Mouse (Mus musculus): ENCODE results near the gene Cdc5l. TPM values are rescaled to one million over a fixed set of nuclear protein-coding genes. Genes with fewer than 3 reads are reported as not detected.
"Not testable (repeated sequence)": the region's sequence is repeated elsewhere in the genome, so short reads cannot be mapped to it uniquely, and the experiment has no call there.

Gene Cdc5l
- 104 to 149 TPM (median 135 TPM) in 3 replicates for total RNA-seq (2017)

DNA sequence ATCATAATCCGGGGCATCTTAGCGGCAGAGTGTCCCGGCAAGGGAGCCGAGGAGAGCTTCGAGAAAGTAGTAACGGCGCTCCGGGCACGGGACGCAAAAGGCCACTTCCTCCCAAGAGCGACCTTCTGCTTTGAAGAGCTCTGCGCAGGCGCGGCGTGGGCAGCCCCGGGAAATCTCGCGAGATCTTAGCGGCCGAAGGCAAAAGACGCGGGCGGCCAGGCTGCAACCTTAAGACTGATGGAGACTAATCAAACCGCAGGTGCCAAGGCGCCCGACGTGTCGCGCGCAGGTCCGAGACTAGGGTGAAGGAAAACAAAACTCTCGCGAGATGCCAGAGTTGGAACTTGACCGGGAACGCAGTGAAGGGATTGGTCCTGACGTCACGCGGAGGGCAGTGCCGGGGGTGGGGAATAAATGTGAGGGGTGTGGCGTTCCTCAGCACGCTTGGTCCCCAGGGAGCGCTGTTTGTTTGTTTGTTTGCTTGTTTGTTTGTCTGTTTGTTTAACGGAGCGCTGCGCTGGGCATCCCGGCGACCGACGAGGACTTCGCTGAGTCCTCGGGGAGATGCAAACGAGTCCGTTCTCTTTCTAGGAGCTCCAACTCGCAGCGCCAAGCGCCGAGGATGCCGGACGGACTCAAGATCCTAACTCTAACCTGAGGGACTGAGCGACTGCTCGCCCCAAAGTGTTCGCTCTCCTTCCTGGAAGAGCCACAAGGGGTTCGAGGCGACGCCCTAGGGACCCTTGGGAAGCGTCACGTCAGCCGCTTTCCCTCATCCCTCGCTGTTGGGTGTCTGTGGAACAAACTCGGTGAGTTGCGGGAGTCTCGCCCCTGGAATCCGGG lies at the start of gene Cdc5l:
Gene Cdc5l (minus strand): TSS at position 319 of the 843 bp plus-strand sequence.
- peak; percentile 93 for ATAC-seq (replicated peaks; ENCODE audit: insufficient number of reproducible peaks, low FRiP score, low TSS enrichment, poor library complexity, severe bottlenecking)

DNA sequence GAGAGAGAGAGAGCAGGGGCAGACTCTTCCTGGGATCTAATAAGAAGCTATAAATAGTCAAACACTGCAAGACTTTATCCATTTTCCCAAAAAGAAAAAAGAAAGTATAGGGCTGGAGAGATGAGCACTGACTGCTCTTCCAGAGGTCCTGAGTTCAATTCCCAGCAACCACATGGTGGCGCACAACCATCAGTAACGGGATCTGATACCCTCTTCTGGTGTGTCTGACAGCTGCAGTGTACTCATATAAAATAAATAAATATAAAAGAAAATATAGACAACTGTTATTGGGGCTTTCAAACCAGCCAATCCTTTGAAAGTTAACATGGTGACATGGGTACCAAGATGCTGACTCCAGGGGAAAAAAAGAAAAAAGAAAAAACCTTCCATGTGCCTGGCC lies 46.9 kb upstream of the Cdc5l start:
- no peak for ATAC-seq (replicated peaks; ENCODE audit: insufficient number of reproducible peaks, low FRiP score, low TSS enrichment, poor library complexity, severe bottlenecking)

DNA sequence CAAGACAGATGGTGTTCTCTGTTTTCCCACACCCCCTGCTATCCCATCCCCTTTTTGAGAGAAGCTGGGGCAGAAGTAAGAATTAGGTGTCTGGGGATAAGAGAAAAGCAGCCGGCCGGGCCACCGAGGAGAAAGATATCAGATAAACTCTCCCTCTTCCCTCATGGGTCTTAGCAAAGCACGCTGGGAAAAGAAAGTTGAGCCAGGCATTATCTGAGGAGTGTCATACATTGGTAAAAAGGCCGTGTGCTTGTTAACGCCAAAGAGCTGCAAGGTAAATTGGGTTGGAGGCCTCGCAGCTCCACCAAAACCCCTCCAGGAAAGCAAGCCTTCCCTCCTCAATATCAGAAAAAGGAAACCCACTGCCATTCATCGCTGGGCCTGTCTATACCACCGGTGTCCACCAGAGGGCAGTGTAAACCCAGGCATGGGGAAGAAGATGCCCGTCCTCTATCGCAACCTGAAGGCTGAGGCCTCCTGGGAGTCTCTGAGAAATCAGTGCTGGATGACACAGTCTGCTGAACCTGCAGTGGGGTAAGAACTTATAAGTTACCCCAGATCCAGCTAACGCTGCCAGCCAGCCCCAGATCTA lies 44.8 kb upstream of the Cdc5l start:
- peak; percentile 81 for ATAC-seq (replicated peaks; ENCODE audit: insufficient number of reproducible peaks, low FRiP score, low TSS enrichment, poor library complexity, severe bottlenecking)

DNA sequence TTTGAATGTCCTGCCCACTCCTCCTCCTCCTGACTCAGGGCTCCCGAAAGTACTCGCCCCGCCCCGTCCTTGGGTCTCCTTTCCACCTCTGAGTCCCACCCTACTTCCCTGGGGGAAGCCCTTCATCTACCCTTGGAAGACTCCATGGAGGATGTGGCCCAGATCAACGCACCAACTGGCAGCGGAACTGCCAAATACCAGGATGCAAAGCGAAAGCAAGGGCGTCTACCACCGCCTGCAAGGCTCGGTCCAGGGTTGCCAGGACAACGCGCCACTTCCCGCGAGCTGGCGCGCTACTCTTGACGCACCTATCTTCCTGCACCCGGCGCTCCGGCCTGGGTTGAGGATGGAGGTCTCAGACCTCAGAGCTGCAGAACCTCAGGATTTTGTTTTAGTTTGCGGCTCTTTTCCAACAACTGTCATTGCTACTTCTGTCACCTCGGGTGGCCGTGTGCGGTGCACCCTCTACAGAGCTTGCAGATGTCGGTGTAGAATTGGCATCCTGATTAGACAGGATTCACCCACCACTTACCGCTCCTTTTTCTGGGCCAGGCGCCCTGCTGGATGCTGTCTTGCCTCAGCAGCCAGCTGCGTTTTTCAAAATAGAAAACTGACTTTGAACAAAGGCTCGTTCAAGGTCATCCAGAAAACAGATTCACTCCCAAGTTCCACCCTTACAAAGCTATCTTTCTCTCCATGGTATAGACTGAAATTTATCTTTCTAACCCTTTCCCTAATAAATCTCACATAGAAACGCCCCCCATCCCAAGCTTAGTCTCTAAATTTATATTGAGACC lies 41.3 kb upstream of the Cdc5l start, which contains the start of gene Spats1:
Gene Spats1 (minus strand): TSS at position 747 of the 797 bp plus-strand sequence.
- 0 out of 2 replicates have a peak, but pooled peaks have one; percentile 41 for ATAC-seq (replicated peaks; ENCODE audit: insufficient number of reproducible peaks, low FRiP score, low TSS enrichment, poor library complexity, severe bottlenecking)

DNA sequence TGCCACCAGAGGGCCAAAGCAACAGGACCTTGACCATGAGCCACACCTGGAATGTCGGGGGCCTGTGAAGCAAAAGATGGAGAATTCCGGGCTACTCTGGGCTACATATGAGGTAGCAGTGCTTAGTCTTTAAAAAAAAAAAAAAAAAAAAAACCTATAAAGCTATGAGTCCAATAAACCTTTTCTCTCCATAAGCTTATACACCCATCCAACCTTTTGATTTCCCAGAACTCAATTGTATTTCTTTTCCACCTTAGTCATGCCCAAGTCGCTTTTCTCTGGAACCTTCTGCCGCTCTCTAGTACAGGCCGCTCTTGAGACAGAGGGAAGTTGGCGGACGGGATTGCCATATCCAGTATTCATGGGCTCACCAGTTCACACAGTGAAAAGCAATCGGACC lies 40.6 kb upstream of the Cdc5l start:
- no peak for ATAC-seq (replicated peaks; ENCODE audit: insufficient number of reproducible peaks, low FRiP score, low TSS enrichment, poor library complexity, severe bottlenecking)

DNA sequence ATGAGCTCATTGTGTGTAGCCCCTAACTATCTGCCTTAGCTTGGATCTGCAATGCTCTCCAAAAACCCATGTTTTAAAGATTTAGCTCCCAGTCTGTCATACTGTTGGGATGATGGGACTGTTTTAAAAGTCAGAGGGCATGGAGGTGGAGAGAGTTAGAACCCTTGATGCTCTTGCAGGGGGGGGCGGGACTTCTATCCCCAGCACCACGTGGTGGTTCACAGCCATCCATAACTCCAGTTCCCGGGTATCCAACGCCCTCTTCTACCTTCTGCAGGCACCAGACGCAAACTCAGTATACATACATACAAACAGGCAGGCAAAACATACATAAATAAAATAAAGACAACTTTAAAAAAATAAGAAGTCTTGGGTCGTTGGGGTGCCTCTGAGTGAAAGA lies 40.1 kb upstream of the Cdc5l start:
- ATAC-seq (replicated peaks; ENCODE audit: insufficient number of reproducible peaks, low FRiP score, low TSS enrichment, poor library complexity, severe bottlenecking): no peak

DNA sequence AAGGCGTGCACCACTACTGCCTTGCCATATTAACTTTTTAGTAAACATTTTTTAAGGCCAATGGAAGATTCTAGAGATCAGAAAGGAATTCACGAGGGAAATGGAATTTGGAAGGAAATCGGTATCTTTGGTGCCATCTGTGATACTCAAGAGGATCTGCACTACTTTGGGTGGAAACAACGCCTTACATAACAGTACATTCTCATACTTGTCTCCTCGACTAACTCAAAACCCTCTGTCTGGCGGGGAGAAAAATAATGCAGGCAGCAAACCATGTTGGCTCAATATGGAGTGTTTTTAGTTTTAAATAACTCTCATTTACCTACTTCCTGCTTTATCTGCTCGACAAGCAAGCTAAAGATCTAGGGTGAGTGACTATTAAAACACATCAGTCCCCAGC lies 37.2 kb upstream of the Cdc5l start:
- no peak for ATAC-seq (replicated peaks; ENCODE audit: insufficient number of reproducible peaks, low FRiP score, low TSS enrichment, poor library complexity, severe bottlenecking)

DNA sequence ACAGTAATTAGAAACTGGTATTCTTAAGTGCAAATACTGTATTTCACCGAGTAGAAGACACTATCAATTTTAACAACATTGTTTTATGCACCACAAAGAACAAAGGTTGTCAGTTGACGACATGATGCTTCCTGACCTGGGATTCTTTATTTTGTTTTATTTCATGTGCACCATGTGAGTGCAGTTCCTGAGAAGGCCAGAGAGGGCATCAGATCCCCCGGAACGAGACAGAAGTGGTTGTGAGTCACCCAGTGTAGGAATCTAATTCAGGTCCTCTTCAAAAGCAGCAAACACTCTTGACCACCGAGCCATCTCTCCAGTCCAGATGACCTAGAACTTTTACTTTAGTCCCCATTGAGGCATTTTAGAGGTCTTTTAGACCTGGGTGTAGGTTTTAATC lies 34.8 kb upstream of the Cdc5l start:
- ATAC-seq (replicated peaks; ENCODE audit: insufficient number of reproducible peaks, low FRiP score, low TSS enrichment, poor library complexity, severe bottlenecking): no peak

DNA sequence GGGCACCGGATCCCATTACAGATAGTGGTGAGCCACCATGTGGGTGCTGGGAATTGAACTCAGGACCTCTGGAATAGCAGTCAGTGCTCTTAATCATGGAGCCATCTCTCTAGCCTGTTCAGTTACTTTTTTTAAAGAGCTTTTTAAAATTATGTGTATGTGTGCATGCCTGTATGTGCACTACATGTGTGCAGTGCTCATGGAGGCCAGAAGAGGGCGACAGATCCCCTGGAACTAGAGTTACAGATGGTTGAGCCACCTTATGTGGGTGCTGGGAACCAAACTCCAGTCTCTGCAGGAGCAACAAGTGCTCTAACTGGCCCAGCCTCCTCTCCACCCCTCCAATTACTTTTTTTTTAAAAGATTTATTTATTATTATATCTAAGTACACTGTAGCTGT lies 33.2 kb upstream of the Cdc5l start:
- ATAC-seq (replicated peaks; ENCODE audit: insufficient number of reproducible peaks, low FRiP score, low TSS enrichment, poor library complexity, severe bottlenecking): no peak

DNA sequence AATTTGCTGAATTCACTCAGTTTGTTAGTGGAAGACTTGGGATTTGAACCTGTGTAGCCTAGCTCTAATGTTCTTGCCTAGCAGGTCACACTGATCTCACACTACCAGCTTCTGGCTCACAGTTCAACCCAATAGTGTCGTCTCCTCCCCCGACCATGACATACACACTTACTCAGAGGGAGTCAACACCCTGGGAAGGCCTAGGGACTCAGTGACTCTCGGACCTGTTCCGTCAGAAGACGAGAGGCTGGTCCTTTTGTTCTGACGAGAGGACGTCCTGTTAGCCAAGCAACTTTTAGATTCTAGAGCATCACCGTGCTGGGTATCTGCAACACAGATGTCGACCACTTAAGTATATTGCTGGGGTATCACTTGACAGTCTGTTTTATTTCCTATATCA lies 30.7 kb upstream of the Cdc5l start:
- ATAC-seq (replicated peaks; ENCODE audit: insufficient number of reproducible peaks, low FRiP score, low TSS enrichment, poor library complexity, severe bottlenecking): no peak

DNA sequence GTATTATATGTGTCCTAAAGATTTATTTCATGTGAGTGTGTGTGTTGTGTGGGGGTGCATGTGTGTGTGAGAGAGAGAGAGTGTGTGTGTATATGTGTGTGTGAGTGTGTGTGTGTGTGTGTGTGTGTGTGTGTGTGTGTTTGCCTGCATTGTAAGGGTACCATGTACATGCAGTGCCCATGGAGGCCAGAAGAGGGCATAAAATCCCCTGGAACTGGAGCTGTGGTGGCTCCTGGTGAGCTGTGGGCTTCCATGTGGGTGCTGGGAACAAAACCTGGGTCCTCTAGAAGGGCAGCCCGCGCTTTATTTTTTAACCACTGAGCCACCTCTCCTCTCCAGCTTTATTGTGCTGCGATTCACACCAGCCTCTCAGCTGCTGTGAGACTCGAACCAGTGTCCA lies 29.0 kb upstream of the Cdc5l start:
- no peak for ATAC-seq (replicated peaks; ENCODE audit: insufficient number of reproducible peaks, low FRiP score, low TSS enrichment, poor library complexity, severe bottlenecking)

DNA sequence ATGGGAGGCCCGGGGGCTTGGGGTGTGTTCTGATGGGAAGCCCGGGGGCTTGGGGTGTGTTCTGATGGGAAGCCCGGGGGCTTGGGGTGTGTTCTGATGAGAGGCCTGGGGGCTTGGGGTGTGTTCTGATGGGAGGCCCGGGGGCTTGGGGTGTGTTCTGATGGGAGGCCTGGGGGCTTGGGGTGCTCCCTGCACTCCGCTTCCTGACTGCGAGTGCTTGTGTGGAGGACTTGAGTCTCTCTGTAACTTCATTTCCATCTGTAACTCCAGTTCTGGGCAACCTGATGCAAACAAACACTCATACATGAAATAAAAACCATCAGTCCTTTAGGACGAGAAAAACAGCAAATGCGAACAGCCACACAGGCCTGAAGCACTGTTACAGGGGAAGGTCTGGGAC lies 25.5 kb upstream of the Cdc5l start:
- ATAC-seq (replicated peaks; ENCODE audit: insufficient number of reproducible peaks, low FRiP score, low TSS enrichment, poor library complexity, severe bottlenecking): no peak

DNA sequence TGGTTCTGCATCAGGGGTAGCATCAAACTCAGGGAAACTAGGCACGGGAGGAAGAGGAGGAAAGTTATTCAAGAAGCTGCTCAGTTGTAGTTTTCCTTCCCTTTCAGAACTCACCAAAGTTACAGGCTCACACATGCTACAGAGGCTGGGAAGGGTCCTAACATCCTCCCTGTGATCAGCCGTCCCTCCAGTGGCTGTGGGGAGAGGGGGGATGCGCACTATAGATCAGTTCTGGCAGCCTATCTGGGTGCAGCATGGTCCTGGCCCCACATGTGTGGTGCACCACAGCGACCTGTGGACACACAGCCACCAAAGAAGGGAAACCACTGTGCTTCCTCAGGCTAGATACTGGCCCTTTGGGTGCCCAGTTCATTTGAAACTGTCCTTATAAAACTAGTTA lies 25.0 kb upstream of the Cdc5l start:
- ATAC-seq (replicated peaks; ENCODE audit: insufficient number of reproducible peaks, low FRiP score, low TSS enrichment, poor library complexity, severe bottlenecking): no peak

DNA sequence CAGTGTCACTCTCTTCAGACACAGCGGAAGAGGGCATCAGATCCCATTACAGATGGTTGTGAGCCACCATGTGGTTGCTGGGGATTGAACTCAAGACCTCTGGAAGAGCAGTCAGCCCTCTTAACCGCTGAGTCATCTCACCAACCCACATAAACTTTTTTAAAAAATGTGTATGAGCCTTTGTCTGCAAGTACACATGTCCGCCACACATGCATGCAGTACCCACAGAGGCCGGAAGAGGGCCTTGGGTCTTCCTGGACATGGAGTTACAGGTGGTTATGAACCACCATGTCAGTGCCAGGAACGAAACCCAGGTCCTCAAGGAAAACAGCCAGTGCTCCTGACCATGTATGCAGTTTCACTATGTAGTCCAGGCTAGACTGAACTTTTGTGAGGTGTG lies 23.9 kb upstream of the Cdc5l start:
- no peak for ATAC-seq (replicated peaks; ENCODE audit: insufficient number of reproducible peaks, low FRiP score, low TSS enrichment, poor library complexity, severe bottlenecking)

DNA sequence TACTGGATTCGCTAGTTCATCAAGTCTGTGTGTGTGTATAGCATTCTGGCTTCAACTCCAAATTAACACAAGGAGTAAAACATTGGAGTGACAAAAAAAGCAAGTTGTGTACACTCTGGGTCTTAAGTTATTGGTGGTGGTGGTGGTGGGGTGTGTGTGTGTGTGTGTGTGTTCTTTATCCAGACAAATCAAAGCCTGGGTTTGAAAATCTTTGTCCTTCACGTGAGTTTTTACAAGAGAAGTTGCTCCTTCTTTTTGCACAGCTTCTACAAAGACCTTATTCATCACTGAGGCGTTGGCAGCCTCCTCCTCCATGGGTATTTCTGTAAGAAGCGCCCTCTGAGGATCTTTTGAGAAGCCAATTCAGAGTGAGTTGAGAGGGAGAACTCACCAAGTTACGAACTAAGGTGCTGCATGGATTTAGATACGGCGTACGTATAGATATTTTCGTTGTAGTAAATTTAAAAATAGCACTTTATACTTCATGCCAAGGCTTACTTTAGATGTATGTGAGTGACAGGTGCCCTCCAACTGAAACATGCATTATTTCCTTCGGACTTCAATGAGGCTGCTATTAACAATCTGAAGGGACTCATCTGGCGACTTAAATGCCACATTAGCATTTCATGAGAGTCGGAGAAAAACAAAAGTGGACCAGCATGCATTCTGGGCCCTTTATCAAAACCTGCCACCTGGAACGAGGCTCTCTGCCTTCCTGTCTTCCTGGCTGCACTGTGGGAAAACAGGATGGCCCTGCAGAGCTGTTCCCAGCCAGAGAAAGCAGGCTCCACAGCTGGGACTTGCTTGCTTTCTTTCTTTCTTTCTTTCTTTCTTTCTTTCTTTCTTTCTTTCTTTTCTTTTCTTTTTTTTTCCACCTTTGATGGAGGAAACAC lies 23.0 kb upstream of the Cdc5l start:
- ATAC-seq (replicated peaks; ENCODE audit: insufficient number of reproducible peaks, low FRiP score, low TSS enrichment, poor library complexity, severe bottlenecking): no peak

DNA sequence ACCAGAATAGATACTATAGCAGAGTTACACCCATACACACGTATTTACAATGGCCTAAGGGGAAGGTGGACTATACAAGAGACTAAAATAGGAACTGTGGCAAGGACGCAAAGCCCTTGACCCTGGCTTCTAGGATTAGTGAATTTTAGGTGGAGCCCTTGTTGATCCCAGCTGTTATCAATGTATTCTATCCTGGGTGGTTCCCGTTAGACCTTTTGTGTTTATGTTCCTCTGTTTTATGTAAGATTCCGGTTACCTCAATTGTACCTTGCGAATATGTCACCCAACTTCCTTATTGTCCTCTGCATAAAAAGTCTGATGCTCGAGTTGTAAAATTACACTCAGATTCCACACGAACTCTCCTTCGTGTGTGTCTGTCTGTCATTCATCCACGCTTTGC lies 22.2 kb upstream of the Cdc5l start:
- ATAC-seq (replicated peaks; ENCODE audit: insufficient number of reproducible peaks, low FRiP score, low TSS enrichment, poor library complexity, severe bottlenecking): not testable (repeated sequence)

DNA sequence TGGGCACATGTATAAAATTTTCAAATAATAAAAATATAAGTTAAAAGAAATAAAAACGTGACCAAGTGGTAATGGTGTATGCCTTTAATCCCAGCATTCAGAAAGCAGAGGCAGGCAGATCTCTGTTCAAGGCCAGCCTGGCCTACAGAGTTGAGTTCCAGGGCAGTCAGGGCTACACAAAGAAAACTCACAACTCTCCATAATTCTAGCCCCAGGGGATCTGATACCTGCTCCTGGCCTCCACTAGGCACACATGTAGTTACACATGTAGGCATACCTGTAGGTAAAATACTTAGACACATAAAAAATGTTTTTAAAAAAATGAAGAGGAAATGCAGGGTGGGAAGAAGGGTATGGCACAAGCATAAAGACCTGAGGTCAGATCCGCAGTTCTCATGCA lies 21.3 kb upstream of the Cdc5l start:
- ATAC-seq (replicated peaks; ENCODE audit: insufficient number of reproducible peaks, low FRiP score, low TSS enrichment, poor library complexity, severe bottlenecking): no peak

DNA sequence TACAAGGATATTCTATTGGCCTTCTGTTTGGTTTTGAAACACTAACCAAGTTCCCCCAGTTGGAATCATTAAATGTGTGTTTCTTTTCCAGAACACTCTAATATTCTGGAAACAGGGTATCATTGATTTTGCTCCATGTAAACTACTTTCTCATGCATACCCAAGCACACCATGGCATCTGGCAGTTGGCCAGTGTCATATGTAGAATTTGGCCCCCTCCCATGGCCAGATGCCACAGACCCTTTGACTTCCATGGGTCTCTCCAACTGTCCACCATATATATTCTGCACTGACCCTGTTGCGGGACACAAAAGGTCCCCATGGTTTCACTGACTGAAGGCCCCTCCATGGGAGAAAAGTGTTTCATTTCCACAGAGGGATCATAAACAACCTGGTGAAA lies 18.7 kb upstream of the Cdc5l start:
- no peak for ATAC-seq (replicated peaks; ENCODE audit: insufficient number of reproducible peaks, low FRiP score, low TSS enrichment, poor library complexity, severe bottlenecking)

DNA sequence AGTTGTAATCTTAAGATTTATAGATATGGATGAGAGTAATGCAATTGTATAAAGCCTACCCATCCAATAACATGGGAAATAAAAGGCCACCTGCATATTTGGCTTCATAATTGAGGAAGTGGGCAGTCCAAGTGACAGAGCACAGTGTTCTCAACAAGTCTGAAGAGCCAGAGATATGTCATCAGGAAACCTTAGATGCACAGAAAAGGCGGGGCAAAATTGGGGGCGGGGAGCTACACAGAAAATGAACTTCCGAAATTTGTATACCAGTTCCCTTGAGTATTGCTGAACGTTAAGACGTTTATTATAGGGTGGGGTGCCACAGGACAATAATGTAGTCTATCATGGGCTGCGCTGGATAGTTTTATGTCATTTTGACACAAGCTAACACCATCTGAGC lies 16.6 kb upstream of the Cdc5l start:
- ATAC-seq (replicated peaks; ENCODE audit: insufficient number of reproducible peaks, low FRiP score, low TSS enrichment, poor library complexity, severe bottlenecking): peak; percentile 53
